Mouse (Mus musculus) C2C12 (cell line): ENCODE data around the gene Rhox4b.
"Not testable (repeated sequence)": the region's sequence is repeated elsewhere in the genome, so short reads cannot be mapped to it uniquely, and the experiment has no call there.

Experiments
- CTCF ChIP-seq: IDR thresholded peaks from one replicate; pipeline ENCODE4 v1.5.1; 2011; ENCODE audit not compliant: control insufficient read depth, insufficient read depth, insufficient read length
- FOSL1 ChIP-seq: IDR thresholded peaks from one replicate; pipeline ENCODE4 v1.8.0; 2011; ENCODE audit warnings: mild to moderate bottlenecking, low read length; ENCODE audit not compliant: poor library complexity, insufficient read depth, severe bottlenecking
- MAX ChIP-seq: IDR thresholded peaks from one replicate; pipeline ENCODE4 v1.6.1; 2011; ENCODE audit warnings: mild to moderate bottlenecking, control low read depth
- MYOG ChIP-seq: IDR thresholded peaks from one replicate; pipeline ENCODE4 v1.6.1; 2011; ENCODE audit not compliant: control insufficient read depth, insufficient read length; ENCODE audit errors: extremely low read depth
- USF1 ChIP-seq: IDR thresholded peaks from one replicate; pipeline ENCODE4 v1.6.1; 2011; ENCODE audit warnings: low read depth, mild to moderate bottlenecking, control low read depth, moderate library complexity

- not testable (repeated sequence) for TF ChIP-seq CTCF, USF1, MYOG, FOSL1, MAX
These were observed 20.5 kb upstream of the Rhox4b start, which contains the start of gene Rhox2b for GRCm38 (mm10) chrX:37411767-37412166.
